In the genomic region with DNA sequence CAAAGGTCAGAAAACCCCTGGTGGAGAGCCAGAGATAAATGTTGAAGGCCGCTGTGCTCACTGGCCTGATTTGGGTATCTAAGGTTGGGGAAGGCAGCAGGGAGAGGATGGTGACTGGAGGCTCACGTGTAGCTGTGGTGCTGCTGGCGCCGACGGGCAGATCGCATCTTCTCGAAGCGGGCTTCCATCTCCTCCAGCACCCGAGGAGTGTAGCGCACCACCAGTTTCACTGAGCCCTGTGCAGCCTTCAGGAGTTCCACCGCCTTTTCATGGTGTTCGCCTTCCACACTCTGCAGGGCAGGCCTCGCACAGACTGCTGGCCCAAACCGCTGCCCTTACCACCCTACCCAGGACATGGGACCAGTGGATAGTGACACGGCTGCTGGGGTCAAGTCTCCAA, we compare ENCODE assay signal across 10 mouse cellular contexts. TPM values are rescaled to one million over a fixed set of nuclear protein-coding genes. Genes with fewer than 3 reads are reported as not detected.
A peak's percentile ranks its signal among the peaks of the same experiment; 100 is the strongest.
DNase-seq lines count a peak whose midpoint lies in the region; ATAC-seq and TF ChIP-seq lines count a peak whose summit lies in the region.
"Had no signal": no experiment of that assay in that cellular context is flagged by ENCODE, and none has a peak within 500 bp of the region (broad histone marks: within the 10 kb centered on the region; RNA-seq: fewer than 3 reads in every experiment).

No protein-coding gene starts in this region.

- peak overlapping the region; percentile 99 for H3K4me2 ChIP-seq in heart, embryonic 12.5 days
- H3K4me2 ChIP-seq in hindbrain, embryonic 11.5 days (replicated peaks; ENCODE audit: low read depth, low read length) = peak overlapping the region; percentile 80
- peak overlapping the region; percentile 88 for H3K4me2 ChIP-seq in midbrain, embryonic 11.5 days

- peaks cover 57% of the 10 kb centered on the region for H3K27me3 ChIP-seq in heart, embryonic 12.5 days (replicated peaks)
- peaks cover 39% of the 10 kb centered on the region for H3K27me3 ChIP-seq in G1E (ENCODE audit: insufficient read depth, low read length)
- peaks cover 26% of the 10 kb centered on the region for H3K27me3 ChIP-seq in hindbrain, embryonic 11.5 days (ENCODE audit: control insufficient read depth, insufficient read depth, low read length)
- peaks cover 36% of the 10 kb centered on the region for H3K27me3 ChIP-seq in midbrain, embryonic 11.5 days (ENCODE audit: control insufficient read depth, insufficient read depth, low read length)

- H3K36me3 ChIP-seq in heart, embryonic 12.5 days = peaks cover 8% of the 10 kb centered on the region; the same call in 1 of the 2 replicates
- H3K36me3 ChIP-seq in G1E (replicated peaks) = peaks cover 33% of the 10 kb centered on the region
- no peaks in the 10 kb centered on the region for H3K36me3 ChIP-seq in hindbrain, embryonic 11.5 days (ENCODE audit: control insufficient read depth, insufficient read depth, low read length)
- peaks cover 5% of the 10 kb centered on the region; the same call in 1 of the 2 replicates for H3K36me3 ChIP-seq in midbrain, embryonic 11.5 days (ENCODE audit: control insufficient read depth, insufficient read depth, low read length)

- no peak for TF ChIP-seq CTCF in G1E (IDR thresholded peaks at IDR 0.05; ENCODE audit: low read depth, low read length)

- no peaks in the 10 kb centered on the region for H3K9me3 ChIP-seq in heart, embryonic 12.5 days (replicated peaks)
- H3K9me3 ChIP-seq in G1E (replicated peaks) = no peaks in the 10 kb centered on the region
- H3K9me3 ChIP-seq in hindbrain, embryonic 11.5 days (ENCODE audit: control insufficient read depth, low read length) = no peaks in the 10 kb centered on the region
- H3K9me3 ChIP-seq in midbrain, embryonic 11.5 days (ENCODE audit: control insufficient read depth, low read length) = no peaks in the 10 kb centered on the region

- DNase-seq in heart, adult 11 months = no peak
- DNase-seq in G1E (ENCODE audit: low spot score) = no peak
- no peak for DNase-seq in hindbrain, embryonic 11.5 days (ENCODE audit: low spot score)
- DNase-seq in midbrain, embryonic 11.5 days (ENCODE audit: low spot score, missing footprints) = no peak
- no peak for DNase-seq in gastrocnemius, postnatal 4 days (ENCODE audit: low spot score in 2 of 2)
- no peak for DNase-seq in embryo, embryonic 10.5 days (ENCODE audit: low spot score)
- DNase-seq in spleen, postnatal 4 days (ENCODE audit: low spot score in 2 of 2) = no peak
- DNase-seq: kidney, postnatal 14 days had no signal

- WGBS in heart, embryonic 12.5 days = 74% methylated on average over 15 of the region's 15 CpGs
- 79% methylated on average over 15 of the region's 15 CpGs for WGBS in hindbrain, embryonic 11.5 days
- 74% methylated on average over 15 of the region's 15 CpGs for WGBS in midbrain, embryonic 11.5 days

- H3K4me1 ChIP-seq in heart, embryonic 12.5 days (replicated peaks) = peaks cover 35% of the 10 kb centered on the region
- H3K4me1 ChIP-seq in G1E (ENCODE audit: insufficient read depth, low read depth, low read length) = peaks cover 60% of the 10 kb centered on the region
- peaks cover 13% of the 10 kb centered on the region; the same call in 1 of the 2 replicates for H3K4me1 ChIP-seq in hindbrain, embryonic 11.5 days (replicated peaks; ENCODE audit: control insufficient read depth, insufficient read depth, low read length)
- peaks cover 25% of the 10 kb centered on the region for H3K4me1 ChIP-seq in midbrain, embryonic 11.5 days (ENCODE audit: control insufficient read depth, insufficient read depth, low read length)

- H3K27ac ChIP-seq in heart, embryonic 12.5 days (ENCODE audit: poor library complexity, severe bottlenecking) = no peak overlapping the region
- H3K27ac ChIP-seq in hindbrain, embryonic 11.5 days (ENCODE audit: low read depth, low read length) = no peak overlapping the region
- no peak overlapping the region for H3K27ac ChIP-seq in midbrain, embryonic 11.5 days (ENCODE audit: low read depth, low read length)

- no peak overlapping the region; the same call in 1 of the 2 replicates for H3K4me3 ChIP-seq in heart, embryonic 12.5 days
- H3K4me3 ChIP-seq in G1E (ENCODE audit: low read depth, low read length) = peak overlapping the region; percentile 73; the same call in 1 of the 2 replicates
- H3K4me3 ChIP-seq in hindbrain, embryonic 11.5 days (ENCODE audit: low read depth, low read length) = peak overlapping the region; percentile 71; the same call in 1 of the 2 replicates
- H3K4me3 ChIP-seq in midbrain, embryonic 11.5 days (ENCODE audit: low read depth, low read length) = no peak overlapping the region; the same call in 1 of the 2 replicates

- ATAC-seq in heart, embryonic 12.5 days (ENCODE audit: insufficient number of reproducible peaks, low FRiP score) = no peak
- no peak for ATAC-seq in G1E (ENCODE audit: extremely low read depth, insufficient number of reproducible peaks, low FRiP score, poor library complexity, severe bottlenecking)
- no peak for ATAC-seq in hindbrain, embryonic 11.5 days (ENCODE audit: low FRiP score)
- no peak for ATAC-seq in midbrain, embryonic 11.5 days (ENCODE audit: low FRiP score)

- peak overlapping the region; percentile 77 for H3K9ac ChIP-seq in heart, embryonic 12.5 days
- peak overlapping the region; percentile 68; the same call in 1 of the 2 replicates for H3K9ac ChIP-seq in hindbrain, embryonic 11.5 days (ENCODE audit: low read depth, low read length)
- H3K9ac ChIP-seq in midbrain, embryonic 11.5 days (ENCODE audit: low read length) = peak overlapping the region; percentile 51; the same call in 1 of the 2 replicates

RNA-seq across cellular contexts. Expression of gene Ppfia3, which starts 1.4 kb away (rescaled TPM):
- polyA plus RNA-seq in heart, embryonic 12.5 days (2016; fragmentation: Nextera tagmentation; extraction: Ambion mirVana) = 2.6 and 3.3 TPM in 2 replicates
- 1.4 and 1.5 TPM in 2 replicates for total RNA-seq in G1E (2014; fragmentation: Nextera tagmentation)
- 0.41 and 0.71 TPM in 2 replicates for total RNA-seq in G1E (2017)
- 1.2 and 1.4 TPM in 2 replicates for polyA plus RNA-seq in G1E (2012)
- polyA plus RNA-seq in hindbrain, embryonic 11.5 days (2014; fragmentation: Nextera tagmentation; extraction: Ambion mirVana) = 8.2 and 9.5 TPM in 2 replicates
- polyA plus RNA-seq in midbrain, embryonic 11.5 days (2014; fragmentation: Nextera tagmentation; extraction: Ambion mirVana) = 7.7 and 8.1 TPM in 2 replicates
- total RNA-seq in gastrocnemius, postnatal 4 days (2021) = 1 to 10 TPM; 1.9 to 2.4 TPM
- total RNA-seq: common myeloid progenitor, adult 5-6 weeks had no signal

RNA-seq across cellular contexts. Expression of gene Lin7b, which starts 2.2 kb away (rescaled TPM):
- 0.82 and 1.1 TPM in 2 replicates for polyA plus RNA-seq in heart, embryonic 12.5 days (2016; fragmentation: Nextera tagmentation; extraction: Ambion mirVana)
- not detected in 2 replicates for total RNA-seq in G1E (2014; fragmentation: Nextera tagmentation)
- total RNA-seq in G1E (2017) = 2.0 and 3.8 TPM in 2 replicates
- polyA plus RNA-seq in G1E (2012) = 0.86 and 1.1 TPM in 2 replicates
- 0.92 and 1.7 TPM in 2 replicates for polyA plus RNA-seq in hindbrain, embryonic 11.5 days (2014; fragmentation: Nextera tagmentation; extraction: Ambion mirVana)
- 0.75 and 1.2 TPM in 2 replicates for polyA plus RNA-seq in midbrain, embryonic 11.5 days (2014; fragmentation: Nextera tagmentation; extraction: Ambion mirVana)
- total RNA-seq in gastrocnemius, postnatal 4 days (2021) = 1 to 10 TPM in 1 of 2 experiments, under 1 TPM in 1; 0.86 to 1.1 TPM

RNA-seq across cellular contexts. Expression of gene Snrnp70, which starts 27.4 kb away (rescaled TPM):
- 169 and 173 TPM in 2 replicates for polyA plus RNA-seq in heart, embryonic 12.5 days (2016; fragmentation: Nextera tagmentation; extraction: Ambion mirVana)
- total RNA-seq in G1E (2014; fragmentation: Nextera tagmentation) (154 and 174 TPM in 2 replicates), G1E (2017) (319 and 333 TPM in 2 replicates)
- 754 and 1,054 TPM in 2 replicates for polyA plus RNA-seq in G1E (2012)
- polyA plus RNA-seq in hindbrain, embryonic 11.5 days (2014; fragmentation: Nextera tagmentation; extraction: Ambion mirVana) = 76.5 and 114 TPM in 2 replicates
- 62.0 and 70.9 TPM in 2 replicates for polyA plus RNA-seq in midbrain, embryonic 11.5 days (2014; fragmentation: Nextera tagmentation; extraction: Ambion mirVana)
- 100 to 1,000 TPM; 215 to 251 TPM for total RNA-seq in gastrocnemius, postnatal 4 days (2021)

RNA-seq across cellular contexts. Expression of gene Hrc, which starts 33.1 kb away (rescaled TPM):
- polyA plus RNA-seq in heart, embryonic 12.5 days (2016; fragmentation: Nextera tagmentation; extraction: Ambion mirVana) = 25.5 and 26.9 TPM in 2 replicates
- not detected in 2 replicates for total RNA-seq in G1E (2014; fragmentation: Nextera tagmentation)
- total RNA-seq in G1E (2017) = 0.06 and 0.16 TPM in 2 replicates
- polyA plus RNA-seq in G1E (2012) = not detected in 2 replicates
- 0.68 and 0.77 TPM in 2 replicates for polyA plus RNA-seq in hindbrain, embryonic 11.5 days (2014; fragmentation: Nextera tagmentation; extraction: Ambion mirVana)
- 0.11 and 0.19 TPM in 2 replicates for polyA plus RNA-seq in midbrain, embryonic 11.5 days (2014; fragmentation: Nextera tagmentation; extraction: Ambion mirVana)
- total RNA-seq in gastrocnemius, postnatal 4 days (2021) = 100 to 1,000 TPM; 523 to 551 TPM

RNA-seq across cellular contexts. Expression of gene Trpm4, which starts 34.6 kb away (rescaled TPM):
- 15.2 and 15.4 TPM in 2 replicates for polyA plus RNA-seq in heart, embryonic 12.5 days (2016; fragmentation: Nextera tagmentation; extraction: Ambion mirVana)
- total RNA-seq in G1E (2014; fragmentation: Nextera tagmentation) (not detected in 2 replicates), G1E (2017) (0.23 and 0.49 TPM in 2 replicates)
- polyA plus RNA-seq in G1E (2012) = 0.11 and 0.21 TPM in 2 replicates
- 5.2 and 6.9 TPM in 2 replicates for polyA plus RNA-seq in hindbrain, embryonic 11.5 days (2014; fragmentation: Nextera tagmentation; extraction: Ambion mirVana)
- polyA plus RNA-seq in midbrain, embryonic 11.5 days (2014; fragmentation: Nextera tagmentation; extraction: Ambion mirVana) = 4.4 and 6.1 TPM in 2 replicates
- total RNA-seq in gastrocnemius, postnatal 4 days (2021) = 10 to 100 TPM; 42.7 to 53.4 TPM

Comparison
In these comparisons a context has a peak if more than half of its experiments do, and no peak if none do; other contexts are left out.
1. H3K4me3 ChIP-seq: peak in G1E (single experiment) and hindbrain, embryonic 11.5 days (single experiment); none in heart, embryonic 12.5 days (single experiment) and midbrain, embryonic 11.5 days (single experiment).
2. Peak in every context shown above with its lines, with median percentiles within 50 percentile points of each other: H3K4me2 ChIP-seq and H3K9ac ChIP-seq.